Mouse (Mus musculus) heart, embryonic 16.5 days (tissue): Measurements from ENCODE around the gene Dlgap5. TPM values are rescaled to one million over a fixed set of nuclear protein-coding genes. Genes with fewer than 3 reads are reported as not detected.

Experiments used
- ATAC-seq: fragments of 200-750 bp; cut with Nextera tagmentation; replicated peaks from 2 replicates; pipeline ENCODE4 v1.8.0; 2017; ENCODE audit warnings: moderate number of reproducible peaks; ENCODE audit not compliant: insufficient read depth, low FRiP score; ENCODE audit errors: extremely low read depth
- H3K27ac ChIP-seq: fragments of 300-500 bp; sonication (generic); 2 replicates; pipeline ENCODE4 v1.5.1; 2014; ENCODE audit warnings: mild to moderate bottlenecking, low read length, control low read depth, moderate library complexity
- H3K27me3 ChIP-seq: fragments of 300-500 bp; sonication (generic); 2 replicates; pipeline ENCODE4 v1.6.1; 2014; ENCODE audit warnings: low read length, mixed read lengths; ENCODE audit not compliant: control insufficient read depth, insufficient read depth
- H3K36me3 ChIP-seq: fragments of 300-500 bp; sonication (generic); 2 replicates; pipeline ENCODE4 v1.6.1; 2014; ENCODE audit not compliant: control insufficient read depth, insufficient read depth
- H3K4me1 ChIP-seq: fragments of 300-500 bp; sonication (generic); 2 replicates; pipeline ENCODE4 v1.6.1; 2014; ENCODE audit warnings: low read length, mixed read lengths; ENCODE audit not compliant: control insufficient read depth, insufficient read depth
- H3K4me2 ChIP-seq: fragments of 300-500 bp; sonication (generic); 2 replicates; pipeline ENCODE4 v1.6.1; 2014; ENCODE audit warnings: low read depth, mild to moderate bottlenecking, control low read depth, low read length
- H3K4me3 ChIP-seq: fragments of 300-500 bp; sonication (generic); 2 replicates; pipeline ENCODE4 v1.5.1; 2014; ENCODE audit warnings: mild to moderate bottlenecking, control low read depth, low read length
- H3K9ac ChIP-seq: fragments of 300-500 bp; sonication (generic); 2 replicates; pipeline ENCODE4 v1.6.1; 2014; ENCODE audit warnings: low read length, control low read depth
- H3K9me3 ChIP-seq: fragments of 300-500 bp; sonication (generic); replicated peaks from 2 replicates; pipeline ENCODE4 v1.6.1; 2016; ENCODE audit warnings: low read length; ENCODE audit not compliant: control insufficient read depth
- WGBS: fragments of 180-500 bp; shearing (Covaris S2); extraction: QIAGEN DNeasy Blood & Tissue Kit; methylation state at CpG from one replicate; pipeline ENCODE4 v1.1.7; 2014; 5-methylcytosine and 5-hydroxymethylcytosine counted together
- polyA plus RNA-seq: library from polyadenylated mRNA; unstranded; fragments of >200 nt; fragmentation: Nextera tagmentation; extraction: Ambion mirVana; gene quantifications from 2 replicates; pipeline ENCODE4 v1.2.1, GENCODE M21; 2015

Dlgap5 gene
- polyA plus RNA-seq, 1 experiment from 2014 or later = 35.1 TPM

- no peaks in the 10 kb centered on the region for H3K9me3 ChIP-seq
- ATAC-seq = no peak
- no peaks in the 10 kb centered on the region for H3K36me3 ChIP-seq
- no peaks in the 10 kb centered on the region for H3K4me1 ChIP-seq
- WGBS = 57% methylated on average over 9 of the region's 9 CpGs
- H3K27ac ChIP-seq = peak overlapping the region; percentile 61
- no peaks in the 10 kb centered on the region; the same call in 1 of the 2 replicates for H3K27me3 ChIP-seq
- no peak overlapping the region for H3K4me3 ChIP-seq
- H3K9ac ChIP-seq = no peak overlapping the region
- H3K4me2 ChIP-seq = no peak overlapping the region
Observed at GRCm38 (mm10) chr14:47445331-47446095, 27.3 kb upstream of the Dlgap5 start.

GRCm38 (mm10) chr14:47444907-47445306, 26.7 kb upstream of the Dlgap5 start:
- 59% methylated on average over 2 of the region's 2 CpGs for WGBS
- Histone ChIP-seq H3K4me3 (no peak overlapping the region), H3K9me3 (peaks cover 4% of the 10 kb centered on the region; the same call in 1 of the 2 replicates), H3K4me2 (peak overlapping the region; percentile 5; the same call in 1 of the 2 replicates), H3K27me3 (no peaks in the 10 kb centered on the region; the same call in 1 of the 2 replicates), H3K36me3 (no peaks in the 10 kb centered on the region), H3K4me1 (no peaks in the 10 kb centered on the region), H3K27ac (peak overlapping the region; percentile 61), H3K9ac (no peak overlapping the region)
- no peak for ATAC-seq

- Histone ChIP-seq H3K27me3 (no peaks in the 10 kb centered on the region), H3K9ac (no peak overlapping the region), H3K4me1 (no peaks in the 10 kb centered on the region), H3K9me3 (peaks cover 4% of the 10 kb centered on the region; the same call in 1 of the 2 replicates), H3K36me3 (no peaks in the 10 kb centered on the region), H3K27ac (no peak overlapping the region), H3K4me2 (no peak overlapping the region), H3K4me3 (no peak overlapping the region)
- no peak for ATAC-seq
- 52% methylated on average over 3 of the region's 3 CpGs for WGBS
Observed at GRCm38 (mm10) chr14:47438947-47439346, 20.7 kb upstream of the Dlgap5 start.

GRCm38 (mm10) chr14:47432987-47433386, 14.8 kb upstream of the Dlgap5 start:
- H3K9me3 ChIP-seq = no peaks in the 10 kb centered on the region
- no peak overlapping the region for H3K27ac ChIP-seq
- H3K27me3 ChIP-seq = no peaks in the 10 kb centered on the region
- H3K4me2 ChIP-seq = no peak overlapping the region
- no peak for ATAC-seq
- H3K36me3 ChIP-seq = no peaks in the 10 kb centered on the region
- no peak overlapping the region for H3K9ac ChIP-seq
- no peak overlapping the region for H3K4me3 ChIP-seq
- H3K4me1 ChIP-seq = no peaks in the 10 kb centered on the region

- Histone ChIP-seq H3K36me3 (no peaks in the 10 kb centered on the region), H3K27ac (no peak overlapping the region), H3K4me3 (no peak overlapping the region), H3K9ac (no peak overlapping the region), H3K27me3 (no peaks in the 10 kb centered on the region), H3K4me2 (no peak overlapping the region), H3K4me1 (peaks cover 3% of the 10 kb centered on the region), H3K9me3 (no peaks in the 10 kb centered on the region)
- no peak for ATAC-seq
- WGBS = 70% methylated on average over 4 of the region's 4 CpGs
Observed at GRCm38 (mm10) chr14:47422466-47422865, 4.3 kb upstream of the Dlgap5 start.

- no peak overlapping the region for H3K27ac ChIP-seq
- H3K27me3 ChIP-seq = no peaks in the 10 kb centered on the region
- H3K4me2 ChIP-seq = no peak overlapping the region
- no peaks in the 10 kb centered on the region for H3K36me3 ChIP-seq
- ATAC-seq = no peak
- H3K9ac ChIP-seq = no peak overlapping the region
- 37% methylated on average over 2 of the region's 2 CpGs for WGBS
- H3K9me3 ChIP-seq = no peaks in the 10 kb centered on the region
- H3K4me1 ChIP-seq = peaks cover 11% of the 10 kb centered on the region
- H3K4me3 ChIP-seq = no peak overlapping the region
Observed at GRCm38 (mm10) chr14:47421606-47422005, 3.4 kb upstream of the Dlgap5 start.

- Histone ChIP-seq H3K9me3 (no peaks in the 10 kb centered on the region), H3K4me2 (no peak overlapping the region), H3K36me3 (peaks cover 8% of the 10 kb centered on the region), H3K4me1 (peaks cover 11% of the 10 kb centered on the region), H3K4me3 (no peak overlapping the region), H3K9ac (no peak overlapping the region), H3K27me3 (no peaks in the 10 kb centered on the region), H3K27ac (no peak overlapping the region)
- 91% methylated on average over 24 of the region's 24 CpGs for whole genome bisulfite sequencing
- no peak for ATAC-seq
Observed at GRCm38 (mm10) chr14:47419723-47420276, 1.6 kb upstream of the Dlgap5 start.

GRCm38 (mm10) chr14:47419034-47419625, 923 bp upstream of the Dlgap5 start:
- H3K4me2 ChIP-seq = no peak overlapping the region
- WGBS = 77% methylated on average over 9 of the region's 9 CpGs
- H3K4me1 ChIP-seq = peaks cover 11% of the 10 kb centered on the region
- H3K36me3 ChIP-seq = peaks cover 11% of the 10 kb centered on the region
- H3K27me3 ChIP-seq = no peaks in the 10 kb centered on the region
- no peak for ATAC-seq
- H3K27ac ChIP-seq = no peak overlapping the region
- H3K9ac ChIP-seq = no peak overlapping the region
- no peak overlapping the region for H3K4me3 ChIP-seq
- no peaks in the 10 kb centered on the region for H3K9me3 ChIP-seq

GRCm38 (mm10) chr14:47418666-47418991, 422 bp upstream of the Dlgap5 start:
- no peak overlapping the region for H3K27ac ChIP-seq
- no peaks in the 10 kb centered on the region for H3K27me3 ChIP-seq
- 33% methylated on average over 5 of the region's 5 CpGs for WGBS
- peaks cover 16% of the 10 kb centered on the region for H3K36me3 ChIP-seq
- peak overlapping the region; percentile 38 for H3K9ac ChIP-seq
- peak overlapping the region; percentile 69 for H3K4me2 ChIP-seq
- H3K4me3 ChIP-seq = peak overlapping the region; percentile 64
- no peaks in the 10 kb centered on the region for H3K9me3 ChIP-seq
- H3K4me1 ChIP-seq = peaks cover 11% of the 10 kb centered on the region
- ATAC-seq = no peak
